Mouse (Mus musculus) E14TG2a.4 (cell line): ENCODE data around the gene Hnrnpul1.

Experiments used
- H3K27me3 ChIP-seq: 2 replicates; pipeline ENCODE4 v1.6.1; 2014; ENCODE audit warnings: low read length, control low read depth; ENCODE audit not compliant: insufficient read depth
- H3K36me3 ChIP-seq: 2 replicates; pipeline ENCODE4 v1.6.1; 2014; ENCODE audit warnings: low read length, control low read depth; ENCODE audit not compliant: insufficient read depth
- H3K4me1 ChIP-seq: replicated peaks from 2 replicates; pipeline ENCODE4 v1.6.1; 2014; ENCODE audit warnings: low read depth, low read length, control low read depth
- H3K4me3 ChIP-seq: replicated peaks from 2 replicates; pipeline ENCODE4 v1.5.1; 2014; ENCODE audit warnings: mild to moderate bottlenecking, low read length
- H3K9me3 ChIP-seq: 2 replicates; pipeline ENCODE4 v1.6.1; 2014; ENCODE audit warnings: low read length, control low read depth
- CTCF ChIP-seq: conservative IDR thresholded peaks from 2 replicates; pipeline ENCODE4 v1.5.1; 2014; ENCODE audit warnings: low read length
- NANOG ChIP-seq: IDR thresholded peaks from 2 replicates; pipeline ENCODE4 v1.6.1; 2014; ENCODE audit warnings: borderline replicate concordance, low read length, mixed read lengths
- POU5F1 ChIP-seq: IDR thresholded peaks from 2 replicates; pipeline ENCODE4 v1.6.1; 2014; ENCODE audit warnings: low read length, borderline replicate concordance

Hnrnpul1 gene

GRCm38 (mm10) chr7:25790615-25791014 lies 36.1 kb upstream of the Hnrnpul1 start:
- Histone ChIP-seq H3K4me3 (no peak overlapping the region), H3K27me3 (peaks cover 49% of the 10 kb centered on the region)
- TF ChIP-seq NANOG = no peak
- TF ChIP-seq POU5F1 = no peak
- TF ChIP-seq CTCF = no peak

GRCm38 (mm10) chr7:25789129-25789440 lies 34.5 kb upstream of the Hnrnpul1 start:
- H3K27me3 ChIP-seq = peaks cover 55% of the 10 kb centered on the region
- H3K4me1 ChIP-seq = peaks cover 16% of the 10 kb centered on the region
- H3K4me3 ChIP-seq = no peak overlapping the region
- no peak for TF ChIP-seq CTCF
- TF ChIP-seq NANOG = no peak
- no peak for TF ChIP-seq POU5F1
- no peaks in the 10 kb centered on the region for H3K36me3 ChIP-seq
- H3K9me3 ChIP-seq = no peaks in the 10 kb centered on the region

More at GRCm38 (mm10) chr7:25790615-25791014, 36.1 kb upstream of the Hnrnpul1 start:
- H3K36me3 ChIP-seq = no peaks in the 10 kb centered on the region
- no peaks in the 10 kb centered on the region for H3K9me3 ChIP-seq
- H3K4me1 ChIP-seq = peaks cover 23% of the 10 kb centered on the region

- Histone ChIP-seq H3K9me3 (no peaks in the 10 kb centered on the region), H3K4me3 (peak within 1 kb of the TSS; percentile 73), H3K36me3 (no peaks in the 10 kb centered on the region), H3K27me3 (peaks cover 55% of the 10 kb centered on the region), H3K4me1 (peaks cover 18% of the 10 kb centered on the region)
- no peak for TF ChIP-seq CTCF
- TF ChIP-seq POU5F1 = no peak
- TF ChIP-seq NANOG = no peak
Measured at GRCm38 (mm10) chr7:25788220-25789128, 33.9 kb upstream of the Hnrnpul1 start, which contains the start of gene Axl. Axl (minus strand) TSS chr7:25788705.

- peaks cover 55% of the 10 kb centered on the region for H3K27me3 ChIP-seq
- no peak overlapping the region for H3K4me3 ChIP-seq
- no peaks in the 10 kb centered on the region for H3K9me3 ChIP-seq
- TF ChIP-seq NANOG = no peak
- no peak for TF ChIP-seq POU5F1
- no peak for TF ChIP-seq CTCF
- H3K4me1 ChIP-seq = peaks cover 19% of the 10 kb centered on the region
- no peaks in the 10 kb centered on the region for H3K36me3 ChIP-seq
Measured at GRCm38 (mm10) chr7:25787456-25788219, 33.1 kb upstream of the Hnrnpul1 start.

- no peak for TF ChIP-seq CTCF
- H3K4me3 ChIP-seq = no peak overlapping the region
- peaks cover 55% of the 10 kb centered on the region for H3K27me3 ChIP-seq
- no peaks in the 10 kb centered on the region for H3K36me3 ChIP-seq
- H3K4me1 ChIP-seq = peaks cover 25% of the 10 kb centered on the region
- H3K9me3 ChIP-seq = no peaks in the 10 kb centered on the region
Measured at GRCm38 (mm10) chr7:25786974-25787373, 32.4 kb upstream of the Hnrnpul1 start.

- TF ChIP-seq NANOG (no peak), POU5F1 (no peak), CTCF (no peak)
Measured at GRCm38 (mm10) chr7:25785752-25786151, 31.2 kb upstream of the Hnrnpul1 start.

GRCm38 (mm10) chr7:25784808-25785207 lies 30.3 kb upstream of the Hnrnpul1 start:
- TF ChIP-seq NANOG = no peak
- no peak for TF ChIP-seq CTCF
- TF ChIP-seq POU5F1 = no peak
- Histone ChIP-seq H3K27me3 (peaks cover 62% of the 10 kb centered on the region), H3K36me3 (no peaks in the 10 kb centered on the region), H3K4me3 (no peak overlapping the region), H3K9me3 (no peaks in the 10 kb centered on the region), H3K4me1 (peaks cover 46% of the 10 kb centered on the region)

More at GRCm38 (mm10) chr7:25785752-25786151, 31.2 kb upstream of the Hnrnpul1 start:
- Histone ChIP-seq H3K4me3 (no peak overlapping the region), H3K4me1 (peaks cover 36% of the 10 kb centered on the region), H3K36me3 (no peaks in the 10 kb centered on the region), H3K9me3 (no peaks in the 10 kb centered on the region), H3K27me3 (peaks cover 64% of the 10 kb centered on the region)

- Histone ChIP-seq H3K4me3 (no peak overlapping the region), H3K9me3 (no peaks in the 10 kb centered on the region), H3K27me3 (peaks cover 53% of the 10 kb centered on the region), H3K36me3 (no peaks in the 10 kb centered on the region), H3K4me1 (peaks cover 52% of the 10 kb centered on the region)
- no peak for TF ChIP-seq POU5F1
- no peak for TF ChIP-seq NANOG
- no peak for TF ChIP-seq CTCF
Measured at GRCm38 (mm10) chr7:25783746-25784145, 29.2 kb upstream of the Hnrnpul1 start.
